Mouse (Mus musculus): ENCODE measurements at regions not wholly inside any gene's neighbourhood (a gene's known extent, or its start where the extent isn't known, plus 50 kb on each side); places are given as distances from the start of the nearest gene placed in this dataset.

DNA sequence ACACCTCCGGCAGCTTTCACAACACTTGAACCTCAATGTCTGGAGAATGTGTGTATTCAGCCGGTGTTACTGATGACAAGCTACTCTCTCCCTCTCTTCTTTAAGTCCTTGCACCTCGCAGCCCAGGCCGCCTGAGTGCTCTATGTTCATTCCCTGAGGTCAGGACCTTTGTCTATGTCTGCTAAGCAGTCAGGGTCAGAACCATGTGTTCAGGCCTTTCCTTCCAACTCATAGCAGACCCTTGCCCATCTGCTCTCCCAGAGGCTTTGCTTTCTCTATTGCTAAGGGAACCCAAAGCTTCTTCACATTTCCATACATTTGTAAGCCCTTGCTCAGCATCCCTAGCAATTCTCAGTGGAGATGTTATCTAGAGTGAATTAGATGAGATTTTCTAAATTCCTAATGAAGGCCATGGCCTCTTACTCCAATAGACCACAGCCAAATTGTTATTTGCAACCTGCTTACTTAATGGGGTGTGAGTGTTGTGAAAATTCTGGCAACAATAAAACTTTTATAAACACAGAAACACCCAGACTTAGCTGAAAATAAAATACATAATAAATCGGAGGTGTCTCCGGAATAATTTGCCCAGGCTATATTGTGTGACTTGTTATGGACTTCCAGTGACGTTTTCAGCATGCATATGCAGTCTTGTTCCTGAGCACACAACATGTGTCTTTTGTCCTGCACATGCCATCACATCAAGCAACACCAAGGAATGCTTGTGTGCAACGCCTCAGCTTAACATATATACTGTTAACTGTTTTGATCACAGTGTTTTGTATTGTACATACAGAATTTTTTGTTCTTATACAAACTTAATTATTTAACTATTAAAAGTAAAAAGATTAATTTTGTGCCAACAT lies 321.2 kb downstream of the 1190002N15Rik start:
- TF ChIP-seq CTCF (IDR thresholded peaks at IDR 0.05; ENCODE audit: borderline replicate concordance, insufficient read depth, low read length) (no peak), POLR2A (IDR thresholded peaks at IDR 0.05; ENCODE audit: low read depth, low read length) (no peak)
- no peaks in the 10 kb centered on the region for H3K4me1 ChIP-seq (ENCODE audit: control insufficient read depth, insufficient read depth, low read length)
- H3K27ac ChIP-seq (ENCODE audit: insufficient read depth, low read length) = no peak overlapping the region
- no peak overlapping the region for H3K4me3 ChIP-seq (ENCODE audit: insufficient read depth, low read length)

GRCm38 (mm10) chr9:94210467-94211249 lies 327.2 kb downstream of the 1190002N15Rik start:
- Histone ChIP-seq H3K27ac (ENCODE audit: insufficient read depth, low read length) (no peak overlapping the region), H3K4me3 (ENCODE audit: insufficient read depth, low read length) (no peak overlapping the region), H3K4me1 (ENCODE audit: control insufficient read depth, insufficient read depth, low read length) (no peaks in the 10 kb centered on the region)
- TF ChIP-seq CTCF (IDR thresholded peaks at IDR 0.05; ENCODE audit: borderline replicate concordance, insufficient read depth, low read length) (no peak), POLR2A (IDR thresholded peaks at IDR 0.05; ENCODE audit: low read depth, low read length) (no peak)

DNA sequence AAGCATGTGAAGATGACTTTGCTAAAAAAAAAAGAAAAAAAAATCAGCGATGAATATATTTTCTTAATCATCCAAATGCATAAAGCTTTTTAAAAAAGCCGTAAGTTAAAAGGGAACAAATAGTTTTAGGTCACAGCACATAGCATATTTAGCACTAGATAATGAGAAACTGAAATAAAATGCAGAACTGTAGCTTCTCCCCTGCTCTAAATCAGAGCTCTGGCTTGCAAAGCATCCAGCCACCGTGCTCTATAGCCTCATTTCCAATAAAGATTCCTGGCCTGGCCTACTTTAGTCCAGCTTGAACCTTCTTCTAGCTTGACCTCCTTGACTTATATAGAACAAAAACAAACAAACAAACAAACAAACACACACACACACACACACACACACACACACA lies 328.9 kb downstream of the 1190002N15Rik start:
- no peak overlapping the region for H3K27ac ChIP-seq (ENCODE audit: insufficient read depth, low read length)
- H3K4me1 ChIP-seq (ENCODE audit: control insufficient read depth, insufficient read depth, low read length) = no peaks in the 10 kb centered on the region
- no peak overlapping the region for H3K4me3 ChIP-seq (ENCODE audit: insufficient read depth, low read length)
- no peak for TF ChIP-seq CTCF (IDR thresholded peaks at IDR 0.05; ENCODE audit: borderline replicate concordance, insufficient read depth, low read length)
- no peak for TF ChIP-seq POLR2A (IDR thresholded peaks at IDR 0.05; ENCODE audit: low read depth, low read length)

GRCm38 (mm10) chr9:94200892-94201291 lies 337.0 kb downstream of the 1190002N15Rik start:
- Histone ChIP-seq H3K27ac (ENCODE audit: insufficient read depth, low read length) (no peak overlapping the region), H3K4me1 (ENCODE audit: control insufficient read depth, insufficient read depth, low read length) (no peaks in the 10 kb centered on the region), H3K4me3 (ENCODE audit: insufficient read depth, low read length) (no peak overlapping the region)
- TF ChIP-seq POLR2A (IDR thresholded peaks at IDR 0.05; ENCODE audit: low read depth, low read length) (no peak), CTCF (IDR thresholded peaks at IDR 0.05; ENCODE audit: borderline replicate concordance, insufficient read depth, low read length) (no peak)

GRCm38 (mm10) chr9:94199864-94200263 lies 338.0 kb downstream of the 1190002N15Rik start:
- no peak for TF ChIP-seq POLR2A (IDR thresholded peaks at IDR 0.05; ENCODE audit: low read depth, low read length)
- TF ChIP-seq CTCF (IDR thresholded peaks at IDR 0.05; ENCODE audit: borderline replicate concordance, insufficient read depth, low read length) = no peak
- H3K27ac ChIP-seq (ENCODE audit: insufficient read depth, low read length) = no peak overlapping the region
- H3K4me1 ChIP-seq (ENCODE audit: control insufficient read depth, insufficient read depth, low read length) = no peaks in the 10 kb centered on the region
- no peak overlapping the region for H3K4me3 ChIP-seq (ENCODE audit: insufficient read depth, low read length)

DNA sequence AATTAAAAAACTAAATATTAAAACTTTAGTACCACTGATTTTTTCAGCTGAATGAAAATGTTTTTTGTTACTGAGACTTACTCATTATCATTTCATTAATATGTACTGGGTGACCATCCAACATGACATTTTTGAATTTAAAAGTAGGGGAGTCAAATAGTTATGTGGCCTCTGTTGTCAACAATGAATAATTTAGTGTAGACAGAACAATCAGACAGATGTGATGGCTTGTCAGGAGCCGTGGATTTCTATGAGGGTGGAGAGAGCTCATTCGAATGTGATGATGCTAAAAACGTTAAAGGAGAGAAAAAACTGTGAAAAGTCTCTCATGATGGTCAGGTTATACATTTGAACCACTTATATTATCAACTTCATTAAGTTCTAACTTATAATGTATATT lies 346.8 kb downstream of the 1190002N15Rik start:
- Histone ChIP-seq H3K4me1 (ENCODE audit: control insufficient read depth, insufficient read depth, low read length) (no peaks in the 10 kb centered on the region), H3K4me3 (ENCODE audit: insufficient read depth, low read length) (no peak overlapping the region), H3K27ac (ENCODE audit: insufficient read depth, low read length) (no peak overlapping the region)
- TF ChIP-seq CTCF (IDR thresholded peaks at IDR 0.05; ENCODE audit: borderline replicate concordance, insufficient read depth, low read length) (no peak), POLR2A (IDR thresholded peaks at IDR 0.05; ENCODE audit: low read depth, low read length) (no peak)

GRCm38 (mm10) chr9:94189872-94190800 lies 347.7 kb downstream of the 1190002N15Rik start:
- TF ChIP-seq CTCF (IDR thresholded peaks at IDR 0.05; ENCODE audit: borderline replicate concordance, insufficient read depth, low read length) = no peak
- TF ChIP-seq POLR2A (IDR thresholded peaks at IDR 0.05; ENCODE audit: low read depth, low read length) = no peak
- H3K4me1 ChIP-seq (ENCODE audit: control insufficient read depth, insufficient read depth, low read length) = no peaks in the 10 kb centered on the region
- no peak overlapping the region for H3K4me3 ChIP-seq (ENCODE audit: insufficient read depth, low read length)
- no peak overlapping the region for H3K27ac ChIP-seq (ENCODE audit: insufficient read depth, low read length)

GRCm38 (mm10) chr9:94188124-94188523 lies 349.8 kb downstream of the 1190002N15Rik start:
- no peak for TF ChIP-seq CTCF (IDR thresholded peaks at IDR 0.05; ENCODE audit: borderline replicate concordance, insufficient read depth, low read length)
- TF ChIP-seq POLR2A (IDR thresholded peaks at IDR 0.05; ENCODE audit: low read depth, low read length) = no peak

DNA sequence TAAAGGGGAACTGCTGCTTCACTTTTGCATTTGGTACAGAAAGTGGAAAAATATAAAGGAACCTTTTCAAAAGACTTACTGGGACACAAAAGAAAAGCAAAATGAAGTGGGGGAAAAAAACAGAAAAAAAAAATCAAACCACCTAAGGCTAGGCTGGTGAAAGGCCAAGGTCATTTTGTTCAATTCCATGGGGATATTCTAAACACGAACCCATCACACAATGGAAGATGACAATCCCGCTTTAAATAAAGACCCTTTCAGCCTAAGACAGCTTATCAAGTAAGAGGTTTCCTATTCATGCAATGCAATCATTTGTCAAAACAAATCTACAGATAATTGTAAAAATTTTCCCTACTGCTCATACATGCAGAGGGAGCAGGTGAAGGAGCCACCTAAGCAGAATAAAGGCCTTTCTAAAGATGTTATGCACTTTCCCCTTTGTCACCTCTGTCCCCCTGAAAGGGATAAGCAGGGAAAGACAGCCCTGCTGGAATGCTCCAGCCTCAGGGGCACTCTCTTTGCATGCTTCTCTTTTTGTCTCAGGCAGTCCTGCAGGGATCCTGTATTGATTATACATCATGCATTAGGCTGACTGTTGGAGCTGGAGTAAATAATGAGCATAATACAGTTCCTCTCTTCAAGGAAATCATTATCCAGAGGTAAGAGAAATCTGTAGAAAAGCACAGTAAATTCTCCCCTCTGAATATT lies 367.8 kb downstream of the 1190002N15Rik start:
- H3K4me3 ChIP-seq (ENCODE audit: insufficient read depth, low read length) = no peak overlapping the region
- no peak for TF ChIP-seq POLR2A (IDR thresholded peaks at IDR 0.05; ENCODE audit: low read depth, low read length)
- no peak for TF ChIP-seq CTCF (IDR thresholded peaks at IDR 0.05; ENCODE audit: borderline replicate concordance, insufficient read depth, low read length)
- H3K4me1 ChIP-seq (ENCODE audit: control insufficient read depth, insufficient read depth, low read length) = no peaks in the 10 kb centered on the region
- H3K27ac ChIP-seq (ENCODE audit: insufficient read depth, low read length) = no peak overlapping the region

More at GRCm38 (mm10) chr9:94188124-94188523, 349.8 kb downstream of the 1190002N15Rik start:
- no peak overlapping the region for H3K27ac ChIP-seq (ENCODE audit: insufficient read depth, low read length)
- H3K4me3 ChIP-seq (ENCODE audit: insufficient read depth, low read length) = no peak overlapping the region
- no peaks in the 10 kb centered on the region for H3K4me1 ChIP-seq (ENCODE audit: control insufficient read depth, insufficient read depth, low read length)

Data from embryonic fibroblast, embryonic 13.5 days (primary cell).